Mouse (Mus musculus): Measurements from ENCODE around the gene Vmn1r18.

- TF ChIP-seq CTCF (IDR thresholded peaks at IDR 0.05; ENCODE audit: low read depth, low read length) (no peak), POLR2A (IDR thresholded peaks at IDR 0.05; ENCODE audit: extremely low read depth, insufficient read depth, low read length) (no peak)
Measured at GRCm38 (mm10) chr6:57395683-57396082, at the start of gene Vmn1r18.

All from liver, adult 2 months (tissue).